Mouse (Mus musculus) thymus, postnatal 0 days (tissue): ENCODE measurements around the gene Gm21983. TPM values are rescaled to one million over a fixed set of nuclear protein-coding genes. Genes with fewer than 3 reads are reported as not detected.

Experiments
- microRNA counts: library from miRNA; unstranded; fragments of <30 nt; microRNA quantifications from one replicate; lab custom pipeline; 2015
- microRNA-seq: library from miRNA; unstranded; fragments of <30 nt; microRNA quantifications from one replicate; pipeline ENCODE4, GENCODE M21; 2016; ENCODE audit warnings: borderline number of aligned reads
- polyA plus RNA-seq: library from polyadenylated mRNA; unstranded; fragments of >200 nt; fragmentation: Nextera tagmentation; extraction: Ambion mirVana; gene quantifications from 2 replicates; pipeline ENCODE4 v1.2.1, GENCODE M21; 2015

Gm21983 gene
- polyA plus RNA-seq, 1 experiment from 2014 or later = not detected

MicroRNA genes within 50 kb of the gene (microRNA counts, 519-probe panel; counts per million panel counts)
- 473 counts per million, percentile 71 among the panel's probes with 10 or more counts for microRNA mmu-miR-1191 (lab: Ali Mortazavi, UCI)

Small RNA genes lying within 50 kb of the gene (microRNA-seq; reads per million reads assigned to microRNA genes)
- gene Mir1191 (not detected), gene Mir3101 (not detected)

Other genes with a start within 250 kb of the Gm21983 start
- not detected in 2 replicates for gene Cyp2a22, start 241.7 kb downstream of the Gm21983 start, polyA plus RNA-seq
- gene Cyp2a12, start 152.0 kb downstream of the Gm21983 start, polyA plus RNA-seq = not detected in 2 replicates
- 2.0 and 10.5 TPM in 2 replicates for gene Cyp2f2, start 61.2 kb downstream of the Gm21983 start, polyA plus RNA-seq
- gene Cyp2t4, start 27.4 kb downstream of the Gm21983 start, polyA plus RNA-seq = 0.10 TPM in 1 of 2 replicates, not detected in the other
- gene Egln2, start 14.3 kb downstream of the Gm21983 start, polyA plus RNA-seq = 52.4 and 59.5 TPM in 2 replicates
- 125 and 131 TPM in 2 replicates for gene Rab4b, start 2.2 kb downstream of the Gm21983 start, polyA plus RNA-seq
- gene Mia, start 71 bp upstream of the Gm21983 start, polyA plus RNA-seq = 3.1 and 3.4 TPM in 2 replicates
- gene BC024978, start 14.7 kb upstream of the Gm21983 start, polyA plus RNA-seq = 2.5 and 4.0 TPM in 2 replicates
- 165 and 192 TPM in 2 replicates for gene Snrpa, start 15.2 kb upstream of the Gm21983 start, polyA plus RNA-seq
- 2.3 TPM in 2 replicates for gene Itpkc, start 47.6 kb upstream of the Gm21983 start, polyA plus RNA-seq
- gene Coq8b, start 51.9 kb upstream of the Gm21983 start, polyA plus RNA-seq = 15.8 and 15.9 TPM in 2 replicates
- gene Numbl, start 77.3 kb upstream of the Gm21983 start, polyA plus RNA-seq = 3.2 and 3.5 TPM in 2 replicates
- gene Ltbp4, start 156.6 kb upstream of the Gm21983 start, polyA plus RNA-seq = 3.6 and 5.6 TPM in 2 replicates
- gene Shkbp1, start 174.9 kb upstream of the Gm21983 start, polyA plus RNA-seq = 45.1 and 46.3 TPM in 2 replicates
- gene Gm20479, start 176.3 kb upstream of the Gm21983 start, polyA plus RNA-seq = 0.44 TPM in 1 of 2 replicates, not detected in the other